ENCODE assay signal across 9 mouse cellular contexts in the genomic region with DNA sequence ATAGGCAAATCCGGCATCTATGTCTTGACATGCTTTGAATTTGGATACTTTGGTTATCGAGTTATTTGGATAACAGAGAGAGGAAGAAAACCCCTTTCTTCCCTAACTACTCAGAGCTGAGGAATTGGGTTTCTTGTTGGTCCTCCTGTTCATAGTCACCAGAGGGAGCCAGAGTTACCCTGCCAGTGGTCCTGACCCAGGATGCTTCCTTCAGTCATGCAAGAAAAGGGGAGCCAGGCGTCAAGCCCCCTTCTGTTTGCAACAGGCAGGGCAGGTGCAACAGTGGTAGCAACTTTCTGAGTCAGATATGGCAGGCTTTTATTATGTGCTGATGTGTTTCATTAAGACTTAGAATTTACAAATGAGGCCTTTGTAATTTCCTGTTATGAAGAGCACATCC.
DNase-seq lines count a peak whose midpoint lies in the region; ATAC-seq and TF ChIP-seq lines count a peak whose summit lies in the region.
"Had no signal": no experiment of that assay in that cellular context is flagged by ENCODE, and none has a peak within 500 bp of the region (broad histone marks: within the 10 kb centered on the region; RNA-seq: fewer than 3 reads in every experiment).

No protein-coding gene starts in this region.

- TF ChIP-seq CTCF in testis, adult 2 months (IDR thresholded peaks at IDR 0.05; ENCODE audit: control insufficient read depth, insufficient read depth, insufficient replicate concordance, low read depth, low read length), result 0 out of 2 replicates have a peak, but pooled peaks have one; percentile 12
- peak; percentile 64 for TF ChIP-seq CTCF in liver, embryonic 14.5 days (IDR thresholded peaks at IDR 0.05; ENCODE audit: low read depth)

- no peaks in the 10 kb centered on the region for H3K4me1 ChIP-seq in testis, adult 2 months (ENCODE audit: control insufficient read depth, insufficient read depth, low read length)
- no peaks in the 10 kb centered on the region for H3K4me1 ChIP-seq in embryonic facial prominence, embryonic 14.5 days (ENCODE audit: control insufficient read depth, insufficient read depth, low read length)
- H3K4me1 ChIP-seq in liver, embryonic 14.5 days (replicated peaks; ENCODE audit: control insufficient read depth in 2 of 2, insufficient read depth in 2 of 2, low read length in 1 of 2), result no peaks in the 10 kb centered on the region
- H3K4me1 ChIP-seq: limb, embryonic 15.5 days had no signal

- no peak for TF ChIP-seq POLR2A in testis, adult 2 months (IDR thresholded peaks at IDR 0.05; ENCODE audit: control insufficient read depth, low read depth, low read length)

- no peak overlapping the region for H3K27ac ChIP-seq in testis, adult 2 months (ENCODE audit: control insufficient read depth, insufficient read depth, low read depth, low read length)
- no peak overlapping the region for H3K27ac ChIP-seq in embryonic facial prominence, embryonic 14.5 days (replicated peaks; ENCODE audit: low read depth, low read length)
- no peak overlapping the region for H3K27ac ChIP-seq in liver, embryonic 14.5 days
- H3K27ac ChIP-seq: limb, embryonic 15.5 days had no signal

- no peak overlapping the region for H3K4me2 ChIP-seq in embryonic facial prominence, embryonic 14.5 days (ENCODE audit: low read depth, low read length)
- no peak overlapping the region for H3K4me2 ChIP-seq in liver, embryonic 14.5 days (ENCODE audit: low read depth)
- H3K4me2 ChIP-seq: limb, embryonic 15.5 days had no signal

- H3K9me3 ChIP-seq in embryonic facial prominence, embryonic 14.5 days (ENCODE audit: control insufficient read depth, low read length), result no peaks in the 10 kb centered on the region
- H3K9me3 ChIP-seq in liver, embryonic 14.5 days (ENCODE audit: control insufficient read depth, low read length), result no peaks in the 10 kb centered on the region
- H3K9me3 ChIP-seq: limb, embryonic 15.5 days had no signal

- no peaks in the 10 kb centered on the region for H3K36me3 ChIP-seq in testis, adult 2 months (ENCODE audit: control insufficient read depth, insufficient read depth, low read length)
- H3K36me3 ChIP-seq in embryonic facial prominence, embryonic 14.5 days (ENCODE audit: control insufficient read depth, insufficient read depth, low read length), result no peaks in the 10 kb centered on the region
- no peaks in the 10 kb centered on the region for H3K36me3 ChIP-seq in liver, embryonic 14.5 days (replicated peaks; ENCODE audit: control insufficient read depth, insufficient read depth, low read depth)
- H3K36me3 ChIP-seq: limb, embryonic 15.5 days had no signal

- DNase-seq in heart, postnatal 10 days, result peak; percentile 16 to 26
- no peak for DNase-seq in heart, postnatal 36 days
- DNase-seq in testis, postnatal 14 days (ENCODE audit: low spot score), result no peak
- DNase-seq in embryonic facial prominence, embryonic 14.5 days (ENCODE audit: low spot score), result peak; percentile 56
- DNase-seq in liver, embryonic 14.5 days (ENCODE audit: low read depth in 3 of 3, low spot score in 3 of 3), result no peak
- DNase-seq in testis, postnatal 10 days (ENCODE audit: low spot score), result peak; percentile 44
- no peak for DNase-seq in urinary bladder, postnatal 4 days (ENCODE audit: low spot score in 2 of 2)

- intact Hi-C loops in heart, postnatal 10 days (cut with DNase I), result no loop called here
- intact Hi-C loops in heart, postnatal 36 days (cut with DNase I), result no loop called here

- 29% methylated on average over 3 of the region's 3 CpGs for WGBS in embryonic facial prominence, embryonic 14.5 days
- 14% methylated on average over 3 of the region's 3 CpGs for WGBS in liver, embryonic 14.5 days (ENCODE audit: insufficient replicate concordance)

- no peak for TF ChIP-seq EP300 in liver, embryonic 14.5 days (IDR thresholded peaks at IDR 0.05; ENCODE audit: low read depth)

- no peak overlapping the region for H3K4me3 ChIP-seq in testis, adult 2 months (ENCODE audit: control insufficient read depth, low read depth, low read length)
- H3K4me3 ChIP-seq in embryonic facial prominence, embryonic 14.5 days (ENCODE audit: low read depth, low read length), result no peak overlapping the region
- no peak overlapping the region for H3K4me3 ChIP-seq in liver, embryonic 14.5 days (ENCODE audit: insufficient read depth in 1 of 2, low read depth in 2 of 2, low read length in 2 of 2)
- H3K4me3 ChIP-seq: limb, embryonic 15.5 days had no signal

- no peak for ATAC-seq in embryonic facial prominence, embryonic 14.5 days (ENCODE audit: low read depth)
- ATAC-seq in liver, embryonic 14.5 days (ENCODE audit: insufficient read depth), result no peak

- H3K9ac ChIP-seq in embryonic facial prominence, embryonic 14.5 days (ENCODE audit: low read depth, low read length), result no peak overlapping the region
- H3K9ac ChIP-seq in liver, embryonic 14.5 days (replicated peaks), result no peak overlapping the region
- H3K9ac ChIP-seq: limb, embryonic 15.5 days had no signal

- no peaks in the 10 kb centered on the region for H3K27me3 ChIP-seq in testis, adult 2 months (ENCODE audit: control insufficient read depth, insufficient read depth, low read length)
- no peaks in the 10 kb centered on the region for H3K27me3 ChIP-seq in embryonic facial prominence, embryonic 14.5 days (replicated peaks; ENCODE audit: control insufficient read depth, insufficient read depth, low read length)
- H3K27me3 ChIP-seq in liver, embryonic 14.5 days (ENCODE audit: control insufficient read depth, insufficient read depth, low read length), result no peaks in the 10 kb centered on the region
- H3K27me3 ChIP-seq: limb, embryonic 15.5 days had no signal

Comparison
In these comparisons a context has a peak if more than half of its experiments do, and no peak if none do; other contexts are left out.
1. DNase-seq: peak in heart, postnatal 10 days (2 of 2), embryonic facial prominence, embryonic 14.5 days (single experiment) and testis, postnatal 10 days (single experiment); none in heart, postnatal 36 days (0 of 2), testis, postnatal 14 days (single experiment), liver, embryonic 14.5 days (0 of 3) and urinary bladder, postnatal 4 days (0 of 2).